Mouse (Mus musculus) midbrain, embryonic 14.5 days (tissue): ENCODE data around the gene Asic1. TPM values are rescaled to one million over a fixed set of nuclear protein-coding genes. Genes with fewer than 3 reads are reported as not detected.
A peak's percentile ranks its signal among the peaks of the same experiment; 100 is the strongest.
"Not testable (repeated sequence)": the region's sequence is repeated elsewhere in the genome, so short reads cannot be mapped to it uniquely, and the experiment has no call there.

Source experiments
- ATAC-seq: fragments of 200-750 bp; cut with Nextera tagmentation; 2 replicates; pipeline ENCODE4 v1.8.0; 2017; ENCODE audit warnings: moderate number of reproducible peaks, moderate library complexity; ENCODE audit not compliant: low FRiP score, low TSS enrichment
- DNase-seq: peaks from one replicate; pipeline ENCODE4 v3.0.0-alpha.2; 2015
- H3K27ac ChIP-seq: fragments of 300-500 bp; sonication (generic); replicated peaks from 2 replicates; pipeline ENCODE4 v1.5.1; 2014; ENCODE audit warnings: mild to moderate bottlenecking, low read depth, low read length, moderate library complexity
- H3K27me3 ChIP-seq: fragments of 300-500 bp; sonication (generic); 2 replicates; pipeline ENCODE4 v1.6.1; 2014; ENCODE audit warnings: low read length, control low read depth, mixed read lengths; ENCODE audit not compliant: control insufficient read depth, insufficient read depth
- H3K36me3 ChIP-seq: fragments of 300-500 bp; sonication (generic); 2 replicates; pipeline ENCODE4 v1.6.1; 2014; ENCODE audit warnings: low read length, control low read depth; ENCODE audit not compliant: control insufficient read depth, insufficient read depth
- H3K4me1 ChIP-seq: fragments of 300-500 bp; sonication (generic); 2 replicates; pipeline ENCODE4 v1.6.1; 2014; ENCODE audit warnings: mild to moderate bottlenecking, antibody characterized with exemption, low read length, control low read depth; ENCODE audit not compliant: control insufficient read depth, insufficient read depth
- H3K4me2 ChIP-seq: fragments of 300-500 bp; sonication (generic); 2 replicates; pipeline ENCODE4 v1.6.1; 2014; ENCODE audit warnings: mild to moderate bottlenecking, low read length, moderate library complexity
- H3K4me3 ChIP-seq: fragments of 300-500 bp; sonication (generic); replicated peaks from 2 replicates; pipeline ENCODE4 v1.5.1; 2014; ENCODE audit warnings: low read depth, low read length
- H3K9ac ChIP-seq: fragments of 300-500 bp; sonication (generic); replicated peaks from 2 replicates; pipeline ENCODE4 v1.6.1; 2014; ENCODE audit warnings: mild to moderate bottlenecking, low read length, moderate library complexity
- H3K9me3 ChIP-seq: fragments of 300-500 bp; sonication (generic); 2 replicates; pipeline ENCODE4 v1.6.1; 2016; ENCODE audit warnings: low read length, control low read depth, mixed read lengths; ENCODE audit not compliant: control insufficient read depth
- WGBS: fragments of 180-500 bp; shearing (Covaris S2); extraction: QIAGEN DNeasy Blood & Tissue Kit; methylation state at CpG from one replicate; pipeline ENCODE4 v1.1.7; 2014; 5-methylcytosine and 5-hydroxymethylcytosine counted together
- polyA plus RNA-seq: library from polyadenylated mRNA; unstranded; fragments of >200 nt; fragmentation: Nextera tagmentation; extraction: Ambion mirVana; gene quantifications from 2 replicates; pipeline ENCODE4 v1.2.1, GENCODE M21; 2014

The Asic1 gene
- polyA plus RNA-seq, 1 experiment from 2014 or later: 53.5 TPM

- H3K27ac ChIP-seq: no peak overlapping the region
- DNase-seq (no peak), ATAC-seq (no peak)
- no peaks in the 10 kb centered on the region for H3K27me3 ChIP-seq
- H3K9me3 ChIP-seq: no peaks in the 10 kb centered on the region
- H3K4me2 ChIP-seq: no peak overlapping the region
- WGBS: 94% methylated on average over 5 of the region's 5 CpGs
- H3K4me1 ChIP-seq: no peaks in the 10 kb centered on the region
- H3K36me3 ChIP-seq: peaks cover 48% of the 10 kb centered on the region
- H3K9ac ChIP-seq: no peak overlapping the region
- no peak overlapping the region for H3K4me3 ChIP-seq
These were observed 14.0 kb downstream of the Asic1 start for GRCm38 (mm10) chr15:99684156-99684555.

DNA sequence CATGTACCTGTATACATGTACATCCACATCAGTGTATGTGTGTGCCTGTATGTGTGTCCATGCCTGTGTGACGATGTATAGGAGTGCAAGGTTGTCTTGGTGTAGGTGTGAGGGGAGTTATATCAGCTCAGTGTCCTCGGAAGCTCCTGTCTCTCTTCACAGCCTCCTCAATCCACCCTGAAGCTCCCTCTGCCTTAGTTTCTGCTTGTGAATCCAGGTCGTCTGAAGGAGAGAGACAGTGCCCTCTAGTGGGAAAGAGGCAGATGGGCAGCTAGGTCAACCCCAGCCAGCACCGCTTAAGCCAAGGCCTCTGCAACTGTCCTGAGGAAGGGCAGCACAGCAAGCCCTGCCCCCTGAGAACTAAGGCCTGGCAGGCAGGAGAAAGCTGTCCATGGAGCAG, 18.5 kb downstream of the Asic1 start:
- Histone ChIP-seq H3K27me3 (no peaks in the 10 kb centered on the region), H3K4me3 (no peak overlapping the region), H3K9ac (no peak overlapping the region), H3K9me3 (no peaks in the 10 kb centered on the region), H3K27ac (no peak overlapping the region), H3K4me2 (no peak overlapping the region), H3K4me1 (peaks cover 19% of the 10 kb centered on the region), H3K36me3 (peaks cover 48% of the 10 kb centered on the region)
- ATAC-seq (peak; percentile 41), DNase-seq (peak; percentile 85)
- 4% methylated on average over 4 of the region's 4 CpGs for WGBS

DNA sequence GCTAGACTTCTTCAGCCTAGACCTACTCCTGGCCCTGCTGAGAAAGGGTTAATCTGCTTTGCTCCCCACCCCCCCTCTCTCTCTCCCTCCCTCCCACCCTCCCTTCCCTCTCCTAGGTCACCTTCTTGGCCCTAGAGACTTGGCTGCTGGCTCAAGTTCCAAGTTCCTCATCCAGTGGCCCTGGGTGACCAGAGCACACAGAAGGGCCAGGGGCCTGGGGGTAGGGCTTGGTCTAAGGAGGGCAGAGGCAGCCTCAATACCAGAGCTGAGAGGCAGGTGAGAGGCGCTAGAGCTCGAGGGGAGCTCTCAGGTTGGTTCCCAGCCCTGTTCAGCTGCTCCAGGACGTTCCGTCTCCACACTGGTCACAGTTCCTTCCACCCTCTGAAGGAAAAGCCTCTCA, 20.8 kb downstream of the Asic1 start:
- no peak for DNase-seq
- H3K27ac ChIP-seq: no peak overlapping the region
- H3K9ac ChIP-seq: peak overlapping the region; percentile 26; the same call in 1 of the 2 replicates
- H3K27me3 ChIP-seq: no peaks in the 10 kb centered on the region
- H3K4me1 ChIP-seq: peaks cover 19% of the 10 kb centered on the region
- H3K9me3 ChIP-seq: no peaks in the 10 kb centered on the region
- 21% methylated on average over 4 of the region's 4 CpGs for WGBS
- no peak overlapping the region for H3K4me2 ChIP-seq
- no peak overlapping the region for H3K4me3 ChIP-seq
- H3K36me3 ChIP-seq: peaks cover 41% of the 10 kb centered on the region
- no peak for ATAC-seq

DNA sequence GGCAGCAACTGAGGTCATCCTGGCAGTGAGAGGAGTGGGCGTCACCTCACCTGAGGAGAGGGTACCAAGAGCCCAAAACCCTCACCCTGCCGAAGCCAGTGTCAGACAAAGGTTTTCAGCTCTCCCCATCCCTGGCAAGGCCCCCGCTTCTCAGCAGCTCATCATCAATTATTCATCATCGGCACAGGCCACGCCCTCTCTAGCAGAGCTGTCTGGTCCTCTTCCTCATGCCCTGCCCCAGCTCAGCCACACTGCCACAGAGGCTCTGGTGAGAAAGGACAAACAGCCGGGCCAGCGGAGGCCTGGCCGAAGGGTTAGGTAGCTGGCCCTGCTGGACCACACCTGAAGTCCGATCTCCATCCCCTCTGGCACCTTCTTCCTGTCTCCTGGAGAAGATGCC, 21.8 kb downstream of the Asic1 start:
- Histone ChIP-seq H3K27me3 (no peaks in the 10 kb centered on the region), H3K4me2 (peak overlapping the region; percentile 19; the same call in 1 of the 2 replicates), H3K9me3 (no peaks in the 10 kb centered on the region), H3K4me3 (no peak overlapping the region), H3K4me1 (peaks cover 19% of the 10 kb centered on the region), H3K27ac (peak overlapping the region; percentile 49), H3K9ac (peak overlapping the region; percentile 29; the same call in 1 of the 2 replicates), H3K36me3 (peaks cover 41% of the 10 kb centered on the region)
- 45% methylated on average over 9 of the region's 9 CpGs for WGBS
- ATAC-seq (peak; percentile 57), DNase-seq (no peak)

DNA sequence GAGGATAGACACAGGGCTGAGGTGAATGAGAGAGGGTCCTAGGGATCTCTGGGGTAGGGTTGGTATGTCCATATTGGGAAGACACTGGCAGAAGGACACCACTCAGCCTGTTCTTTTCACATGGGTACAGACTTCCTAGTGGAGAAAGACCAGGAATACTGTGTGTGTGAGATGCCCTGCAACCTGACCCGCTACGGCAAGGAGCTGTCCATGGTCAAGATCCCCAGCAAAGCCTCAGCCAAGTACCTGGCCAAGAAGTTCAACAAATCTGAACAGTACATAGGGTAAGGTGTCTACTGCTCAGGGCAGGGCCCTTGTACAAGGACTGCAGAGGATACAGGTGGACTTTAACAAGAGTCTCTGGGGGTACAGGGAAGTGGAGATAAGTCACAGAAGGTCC, 27.1 kb downstream of the Asic1 start:
- Histone ChIP-seq H3K36me3 (peaks cover 63% of the 10 kb centered on the region), H3K4me3 (no peak overlapping the region), H3K9ac (no peak overlapping the region; the same call in 1 of the 2 replicates), H3K27me3 (no peaks in the 10 kb centered on the region), H3K4me1 (no peaks in the 10 kb centered on the region), H3K9me3 (no peaks in the 10 kb centered on the region), H3K4me2 (no peak overlapping the region), H3K27ac (no peak overlapping the region)
- no peak for ATAC-seq
- WGBS: 50% methylated on average over 2 of the region's 2 CpGs
- DNase-seq: no peak

DNA sequence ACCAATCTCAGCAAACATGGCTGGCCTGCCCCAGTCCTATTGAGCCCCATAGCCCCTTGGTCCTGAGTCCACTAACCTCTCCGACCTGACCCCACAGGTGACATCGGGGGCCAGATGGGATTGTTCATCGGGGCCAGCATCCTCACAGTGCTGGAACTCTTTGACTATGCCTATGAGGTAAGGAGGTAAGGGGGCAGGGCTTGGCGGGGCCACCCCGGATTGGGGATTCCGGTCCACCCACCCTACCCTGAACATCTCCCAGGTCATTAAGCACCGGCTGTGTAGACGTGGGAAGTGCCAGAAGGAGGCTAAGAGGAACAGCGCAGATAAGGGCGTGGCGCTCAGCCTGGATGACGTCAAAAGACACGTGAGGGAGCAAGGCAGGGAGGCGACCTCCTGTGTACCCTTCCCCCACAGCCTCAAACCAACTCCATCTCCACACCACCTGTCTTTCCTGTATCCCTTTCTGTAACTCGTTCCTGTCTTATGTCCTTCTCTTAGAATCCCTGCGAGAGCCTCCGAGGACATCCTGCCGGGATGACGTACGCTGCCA, 28.4 kb downstream of the Asic1 start:
- Histone ChIP-seq H3K36me3 (peaks cover 60% of the 10 kb centered on the region), H3K27me3 (no peaks in the 10 kb centered on the region), H3K4me2 (no peak overlapping the region), H3K4me1 (peaks cover 8% of the 10 kb centered on the region), H3K9me3 (no peaks in the 10 kb centered on the region), H3K9ac (no peak overlapping the region), H3K4me3 (no peak overlapping the region), H3K27ac (no peak overlapping the region)
- ATAC-seq (no peak), DNase-seq (no peak)
- WGBS: 43% methylated on average over 20 of the region's 20 CpGs

DNA sequence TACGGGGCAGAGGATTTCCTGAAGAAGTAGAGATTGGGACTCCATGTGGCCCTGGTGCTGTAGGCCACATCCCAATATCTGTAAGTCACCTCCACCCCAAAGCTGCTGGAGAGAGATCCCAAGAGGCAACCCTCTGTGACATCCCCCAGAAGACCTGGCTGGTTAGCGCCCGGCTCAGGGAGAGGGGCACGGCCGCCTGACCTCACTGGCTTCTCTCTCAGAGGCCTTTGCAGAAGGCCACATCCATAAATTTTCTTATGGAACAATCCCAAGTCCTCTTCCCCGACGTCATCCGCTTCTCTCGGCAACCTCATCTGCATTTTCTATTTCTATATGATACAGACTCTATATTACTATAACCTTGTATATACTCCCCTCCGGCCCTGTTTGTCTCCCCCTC, 29.5 kb downstream of the Asic1 start:
- DNase-seq: no peak
- Histone ChIP-seq H3K36me3 (peaks cover 68% of the 10 kb centered on the region), H3K4me2 (no peak overlapping the region), H3K4me1 (peaks cover 19% of the 10 kb centered on the region), H3K27ac (no peak overlapping the region), H3K9ac (no peak overlapping the region), H3K4me3 (no peak overlapping the region), H3K27me3 (no peaks in the 10 kb centered on the region), H3K9me3 (no peaks in the 10 kb centered on the region)
- 91% methylated on average over 10 of the region's 10 CpGs for WGBS
- ATAC-seq: no peak

DNA sequence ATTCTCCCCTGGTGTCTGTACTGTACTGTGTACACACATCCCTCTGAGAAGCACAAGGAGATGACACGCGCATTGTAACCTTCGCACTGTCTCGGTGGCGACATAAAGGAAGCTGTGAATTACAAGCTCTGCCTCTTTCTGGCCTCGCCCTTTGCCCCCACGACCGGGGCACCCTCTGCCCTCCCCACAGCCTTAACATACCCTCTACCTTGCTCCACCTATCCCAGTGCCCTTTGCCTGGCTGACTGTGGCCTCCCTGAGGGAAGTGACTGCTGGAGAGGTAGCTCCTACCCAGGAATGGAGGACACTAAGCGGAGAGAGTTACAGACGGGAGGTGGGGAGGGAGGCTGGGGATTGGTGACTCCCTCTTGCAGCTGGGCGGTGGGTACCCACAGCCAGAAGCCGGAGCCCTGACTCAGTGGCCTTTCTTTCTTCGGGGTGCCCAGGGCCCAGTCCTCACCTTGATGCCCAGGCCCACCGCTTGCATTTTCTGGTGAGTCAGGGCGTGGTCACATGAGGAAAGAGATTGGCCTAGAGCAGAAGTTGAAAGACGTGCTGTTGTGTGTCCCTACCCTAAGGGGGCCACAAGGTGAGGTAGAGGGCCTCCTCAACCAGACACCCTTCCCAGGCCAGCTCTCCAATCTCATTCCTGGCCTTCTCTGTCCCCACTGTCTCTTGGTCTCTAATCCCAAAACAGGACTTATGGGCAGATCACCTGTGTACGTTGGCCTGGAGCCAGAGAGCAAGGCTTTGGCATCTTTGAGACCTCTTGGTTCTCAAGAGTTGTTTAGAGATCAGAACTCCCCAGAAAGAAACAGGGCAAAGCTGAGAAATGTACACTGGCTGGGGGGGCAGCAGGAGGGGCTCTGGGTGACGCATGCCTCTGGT, 30.3 kb downstream of the Asic1 start:
- H3K4me1 ChIP-seq: peaks cover 22% of the 10 kb centered on the region
- no peak overlapping the region for H3K9ac ChIP-seq
- no peaks in the 10 kb centered on the region for H3K27me3 ChIP-seq
- ATAC-seq (no peak), DNase-seq (no peak)
- H3K4me3 ChIP-seq: no peak overlapping the region
- H3K9me3 ChIP-seq: no peaks in the 10 kb centered on the region
- H3K4me2 ChIP-seq: no peak overlapping the region
- 89% methylated on average over 18 of the region's 18 CpGs for WGBS
- H3K36me3 ChIP-seq: peaks cover 66% of the 10 kb centered on the region
- H3K27ac ChIP-seq: 0 out of 2 replicates have a peak overlapping the region, but pooled peaks have one; percentile 26

DNA sequence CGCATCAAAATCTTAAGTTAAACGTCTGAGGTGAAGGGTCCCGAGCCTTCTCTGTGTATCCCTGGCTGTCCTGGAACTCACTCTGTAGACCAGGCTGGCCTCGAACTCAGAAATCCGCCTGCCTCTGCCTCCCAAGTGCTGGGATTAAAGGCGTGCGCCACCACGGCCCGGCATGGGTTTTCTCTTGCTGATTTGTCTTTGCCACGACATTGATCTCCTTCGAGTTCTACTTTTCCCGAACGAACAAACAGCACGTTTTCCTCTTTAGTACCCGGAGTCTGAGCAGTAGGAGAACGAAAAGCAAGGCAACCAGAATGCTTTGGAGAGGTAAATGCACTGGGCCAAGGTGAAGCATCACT, 31.5 kb downstream of the Asic1 start:
- H3K4me3 ChIP-seq: peak overlapping the region; percentile 85
- ATAC-seq, H3K27me3 ChIP-seq, DNase-seq, H3K9me3 ChIP-seq: not testable (repeated sequence)
- H3K27ac ChIP-seq: peak overlapping the region; percentile 99
- peaks cover 63% of the 10 kb centered on the region for H3K36me3 ChIP-seq
- H3K9ac ChIP-seq: peak overlapping the region; percentile 99; the same call in 1 of the 2 replicates
- H3K4me1 ChIP-seq: peaks cover 22% of the 10 kb centered on the region
- WGBS: 49% methylated on average over 16 of the region's 16 CpGs
- peak overlapping the region; percentile 98 for H3K4me2 ChIP-seq
